Mouse (Mus musculus) left cerebral cortex, adult 6 months (tissue): Measurements from ENCODE around the gene Ears2. TPM values are rescaled to one million over a fixed set of nuclear protein-coding genes. Genes with fewer than 3 reads are reported as not detected.

Experiments used
- long read RNA-seq, 2 experiments: library from polyadenylated mRNA; unstranded; transcript quantifications; one replicate each; pipeline ENCODE4 v2.0.0; 2019 to 2020
- polyA plus RNA-seq: library from polyadenylated mRNA; unstranded; fragments of <200 nt; fragmentation: Nextera tagmentation; gene quantifications from 2 replicates; pipeline ENCODE4 v1.2.3, GENCODE M21; 2021

The Ears2 gene
- 5.6 and 6.0 TPM in 2 replicates for polyA plus RNA-seq
- long read RNA-seq, experiment 1, transcript Ears2-201 (9 exons, 2,046 nt) = major isoform, 32 of 47 reads
- long read RNA-seq, experiment 1, partial matches to known transcripts = 3 of 47 reads
- long read RNA-seq, experiment 1, other reads (novel, unspliced or antisense) = 8 of 47 reads
- long read RNA-seq, experiment 2, transcript Ears2-201 (9 exons, 2,046 nt) = major isoform, 14 of 19 reads
- long read RNA-seq, experiment 2, partial matches to known transcripts = 3 of 19 reads
- long read RNA-seq, experiment 2, other reads (novel, unspliced or antisense) = 2 of 19 reads

DNA sequence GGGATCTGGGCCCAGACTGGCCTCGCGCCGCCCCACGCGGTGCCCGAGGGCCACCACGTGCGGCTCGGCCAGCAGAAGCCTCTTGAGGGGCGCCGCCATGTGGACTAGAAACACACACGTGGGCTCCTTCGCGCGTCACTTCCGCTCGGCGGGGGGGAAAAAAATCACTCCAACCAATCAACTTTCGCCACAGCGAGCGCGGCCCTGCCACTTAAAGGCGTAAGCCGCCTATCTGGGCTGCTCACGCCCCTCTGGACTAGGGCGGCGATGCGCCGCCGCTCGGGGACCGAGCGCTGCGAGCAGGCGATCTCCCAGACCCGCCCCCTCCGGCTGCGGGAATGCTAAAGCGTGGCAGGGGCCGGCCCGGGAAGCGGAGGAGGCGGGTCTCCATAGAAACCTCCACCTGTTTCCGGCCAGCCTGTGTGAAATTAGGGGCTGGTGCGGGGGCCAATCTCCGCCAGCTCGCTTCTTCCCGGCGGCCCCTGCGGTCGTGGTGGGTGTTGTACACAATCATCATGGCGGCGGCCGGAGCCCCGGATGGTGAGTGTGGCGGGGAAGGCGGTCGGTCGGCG is at the start of gene Ears2, which contains the start of gene Ubfd1:
Gene Ears2, minus strand, starts transcription at position 319 of the 572 bp plus-strand sequence.
Gene Ubfd1, plus strand, starts transcription at position 231 of the 572 bp plus-strand sequence.

GRCm38 (mm10) chr7:122101747-122102244 is 34.7 kb upstream of the Ears2 start, which contains the start of gene Ndufab1:
Gene Ndufab1 (minus strand): TSS chr7:122101886.

DNA sequence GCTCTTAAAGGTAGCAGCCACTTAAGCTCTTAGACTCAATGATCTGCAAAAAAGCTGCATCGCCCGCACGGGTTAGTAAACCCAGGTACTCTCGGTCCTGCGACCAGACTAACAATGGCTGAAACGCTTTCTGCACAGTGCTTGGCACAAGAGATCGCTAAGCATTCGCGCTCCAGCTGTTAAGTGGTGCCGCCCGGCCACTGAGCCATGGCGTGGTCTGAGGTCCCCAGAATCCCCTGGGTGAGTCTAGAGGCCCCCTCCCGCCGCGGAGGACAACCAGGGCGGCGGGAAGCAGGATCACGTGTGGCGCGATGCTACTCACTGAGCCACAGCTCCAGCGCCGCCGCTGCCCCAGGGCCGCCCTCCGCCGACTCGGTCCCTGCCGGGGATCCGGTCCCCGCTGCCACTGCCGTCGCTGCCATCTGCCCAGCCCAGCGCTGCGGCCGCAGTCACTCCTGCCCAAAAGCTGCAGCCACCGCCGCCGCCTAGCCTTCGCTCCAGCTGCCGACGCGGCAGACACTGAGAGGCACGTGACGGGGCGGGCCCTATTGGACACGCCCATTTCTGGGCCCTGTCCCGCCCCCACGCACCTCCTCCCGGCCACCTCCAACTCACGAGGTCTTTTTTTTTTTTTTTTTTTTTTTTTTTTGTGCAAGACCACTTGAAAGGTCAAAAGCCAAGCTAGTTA is 46.3 kb downstream of the Ears2 start, which contains the start of gene Gga2:
Gene Gga2, minus strand, starts transcription at position 556 of the 688 bp plus-strand sequence.

Other genes starting within 250 kb of the Ears2 start
- gene Scnn1b, start 202.2 kb downstream of the Ears2 start, polyA plus RNA-seq = not detected in 2 replicates
- 26.5 and 32.8 TPM in 2 replicates for gene Cog7, start 85.6 kb downstream of the Ears2 start, polyA plus RNA-seq
- gene Gga2, start 46.0 kb downstream of the Ears2 start, polyA plus RNA-seq = 12.1 and 15.9 TPM in 2 replicates
- gene Ubfd1, start 88 bp downstream of the Ears2 start, polyA plus RNA-seq = 13.2 and 40.7 TPM in 2 replicates
- 850 and 1,075 TPM in 2 replicates for gene Ndufab1, start 34.6 kb upstream of the Ears2 start, polyA plus RNA-seq
- 0.56 and 0.68 TPM in 2 replicates for gene Palb2, start 65.7 kb upstream of the Ears2 start, polyA plus RNA-seq
- gene Dctn5, start 65.8 kb upstream of the Ears2 start, polyA plus RNA-seq = 140 and 194 TPM in 2 replicates
- gene Plk1, start 92.2 kb upstream of the Ears2 start, polyA plus RNA-seq = 0.26 and 0.35 TPM in 2 replicates
- gene Ern2, start 118.9 kb upstream of the Ears2 start, polyA plus RNA-seq = 0.09 and 0.15 TPM in 2 replicates
- gene Chp2, start 152.2 kb upstream of the Ears2 start, polyA plus RNA-seq = 0.72 and 1.2 TPM in 2 replicates
- 186 and 357 TPM in 2 replicates for gene Prkcb, start 221.5 kb upstream of the Ears2 start, polyA plus RNA-seq